Mouse (Mus musculus) layer of hippocampus, postnatal 14 days (tissue): Measurements from ENCODE around the gene Eml4. TPM values are rescaled to one million over a fixed set of nuclear protein-coding genes. Genes with fewer than 3 reads are reported as not detected.

Experiments used
- DNase-seq, 2 experiments: peaks; one replicate each; pipeline ENCODE4 v3.0.0; 2021 to 2022; ENCODE audit warnings: low spot score in 2 of 2, mixed read lengths in 1 of 2
- total RNA-seq, 2 experiments: library from RNA; stranded (reverse); gene quantifications; 2 replicates each; pipeline ENCODE4 v1.2.3; 2021

Eml4 gene
- total RNA-seq, 2 experiments from 2014 or later, result 28.7 to 29.4 TPM

- DNase-seq, result no peak
Measured at GRCm38 (mm10) chr17:83340895-83341524, 9.7 kb upstream of the Eml4 start.

DNA sequence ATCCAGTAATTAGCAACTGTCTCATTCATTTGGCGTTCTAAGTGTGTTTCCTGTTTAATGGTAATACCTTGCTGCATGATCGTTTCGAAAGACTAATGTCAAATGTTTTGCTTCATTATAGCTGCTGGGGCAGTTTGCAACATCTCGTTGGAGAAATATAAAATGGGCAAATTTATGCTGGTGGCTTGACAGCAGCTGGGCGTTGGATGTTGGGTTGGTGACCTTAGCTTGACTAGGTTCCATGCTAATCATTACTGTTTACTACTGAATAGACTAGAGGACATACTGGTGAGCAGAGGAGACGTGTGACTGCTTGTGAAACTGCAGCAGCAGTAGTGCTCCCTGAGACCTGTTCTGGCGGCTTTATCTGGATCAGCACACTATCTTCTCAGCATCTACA, 6.5 kb upstream of the Eml4 start:
- no peak for DNase-seq

DNA sequence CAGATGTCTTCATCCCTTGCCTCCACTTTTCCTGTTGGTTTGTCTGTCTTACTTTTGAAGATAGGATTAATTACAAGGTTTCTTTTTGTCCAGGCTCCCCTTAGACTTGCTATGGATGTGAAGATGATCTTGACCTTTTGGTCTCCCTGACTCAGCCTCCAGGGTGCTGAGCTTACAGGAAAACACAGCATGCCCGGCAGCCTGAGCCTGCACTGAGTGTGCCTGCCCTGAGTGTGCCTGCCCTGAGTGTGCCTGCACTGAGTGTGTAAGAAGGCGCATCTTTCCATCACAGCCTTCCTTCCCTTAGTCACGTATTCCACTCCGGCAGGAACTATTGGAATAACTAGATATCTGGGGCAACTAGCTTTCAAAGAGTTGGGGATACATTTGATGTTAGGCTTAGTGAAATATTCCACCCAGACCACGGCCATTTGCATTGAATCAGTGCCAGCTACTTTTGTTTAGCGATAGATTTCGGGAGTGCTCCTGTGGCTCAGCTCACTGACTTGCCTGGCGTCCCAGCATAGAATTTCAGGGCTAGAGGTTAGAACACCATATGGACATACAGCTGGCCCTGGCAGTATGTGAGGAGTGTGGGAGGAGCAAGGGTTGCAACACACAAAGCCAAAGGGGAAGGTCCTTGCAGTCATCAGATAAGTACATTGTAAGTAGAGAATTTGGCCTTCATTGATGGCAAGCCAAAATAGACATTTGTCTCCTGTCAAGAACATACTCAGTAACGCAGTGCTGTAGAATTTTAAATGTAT, 2.5 kb upstream of the Eml4 start:
- no peak for DNase-seq

- DNase-seq, result no peak
Measured at GRCm38 (mm10) chr17:83351119-83351531, 394 bp downstream of the Eml4 start.

GRCm38 (mm10) chr17:83351601-83352413, 1.1 kb downstream of the Eml4 start:
- peak; percentile 14 to 20 for DNase-seq

- no peak for DNase-seq
Measured at GRCm38 (mm10) chr17:83352456-83352855, 1.7 kb downstream of the Eml4 start.

GRCm38 (mm10) chr17:83353011-83353410, 2.3 kb downstream of the Eml4 start:
- no peak for DNase-seq

DNA sequence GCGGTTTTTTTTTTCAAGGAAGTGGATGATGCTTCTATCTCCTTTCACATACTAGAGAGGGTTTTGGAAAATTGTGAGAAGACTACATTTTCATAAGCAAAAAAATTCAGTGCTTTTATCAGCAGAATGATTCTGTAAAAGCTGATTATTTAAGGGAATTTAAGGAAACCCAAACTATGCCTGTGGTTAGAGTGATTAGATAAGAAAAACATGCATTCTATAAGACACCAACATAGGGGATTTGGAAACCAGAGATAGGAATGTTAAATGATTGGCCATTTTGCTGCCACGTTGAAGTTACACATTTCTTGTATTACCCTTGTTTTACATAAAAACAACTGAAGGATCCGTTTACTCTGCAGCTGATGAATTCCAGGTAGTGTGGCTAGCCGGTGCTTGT, 2.7 kb downstream of the Eml4 start:
- DNase-seq, result no peak

GRCm38 (mm10) chr17:83355481-83355880, 4.8 kb downstream of the Eml4 start:
- DNase-seq, result no peak

DNA sequence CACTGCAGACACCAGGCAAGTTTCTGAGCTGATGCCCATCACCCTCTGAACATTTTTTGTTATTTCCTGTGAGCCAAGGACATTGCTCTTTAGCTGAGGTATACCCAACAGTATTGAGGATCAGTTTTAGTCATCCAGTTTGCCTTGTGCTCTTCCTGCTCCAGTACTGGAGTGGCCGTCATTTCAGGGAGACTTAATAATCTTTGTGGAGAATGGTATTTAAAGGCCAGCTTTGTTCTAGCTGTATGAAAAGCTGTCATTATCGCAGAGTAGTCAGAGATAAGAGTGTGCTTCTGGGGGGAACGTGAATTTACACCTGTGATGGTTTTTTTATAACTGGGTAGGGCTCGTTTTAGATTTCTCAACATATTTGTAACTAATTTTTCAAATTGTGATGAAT, 9.2 kb downstream of the Eml4 start:
- no peak for DNase-seq

- DNase-seq, result no peak
Measured at GRCm38 (mm10) chr17:83360796-83361566, 10.2 kb downstream of the Eml4 start.

DNA sequence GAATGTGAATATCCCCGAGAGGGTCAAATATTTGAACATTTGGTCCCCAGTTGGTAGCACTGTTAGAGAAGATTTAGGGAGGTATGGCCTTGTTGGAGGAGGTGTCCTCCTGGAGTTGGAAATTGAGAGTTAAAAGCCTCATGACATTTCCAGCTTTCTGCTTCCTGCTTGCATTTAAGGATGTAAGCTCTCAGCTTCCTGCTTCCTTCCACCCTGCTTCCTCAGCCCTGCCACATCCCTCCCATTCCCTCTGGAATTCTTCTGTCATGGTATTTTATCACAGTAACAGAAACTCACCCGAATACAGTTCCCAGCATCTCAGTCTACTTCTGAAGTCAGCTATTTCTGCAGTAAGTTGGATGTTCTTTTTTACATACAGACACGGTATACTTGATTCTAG, 12.3 kb downstream of the Eml4 start:
- no peak for DNase-seq

GRCm38 (mm10) chr17:83364296-83364695, 13.6 kb downstream of the Eml4 start:
- no peak for DNase-seq

DNA sequence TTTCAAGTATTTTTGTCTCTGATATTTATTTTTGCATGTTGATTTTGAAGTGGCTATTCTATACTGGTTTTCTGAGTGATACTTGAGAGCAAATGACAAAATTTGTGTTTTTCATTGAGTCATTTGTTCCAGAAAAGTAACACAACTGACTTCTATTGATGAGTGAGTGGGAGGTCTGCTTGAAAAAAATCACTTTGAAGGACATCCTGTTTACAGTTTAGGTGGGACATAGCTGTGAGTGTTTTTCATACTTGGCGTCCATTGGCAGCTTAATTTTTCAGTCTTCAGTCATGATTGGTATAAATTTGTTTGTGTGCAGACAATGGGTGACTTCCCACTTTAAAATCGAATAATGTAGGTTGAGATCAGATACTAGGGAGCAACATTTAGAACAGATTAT, 14.4 kb downstream of the Eml4 start:
- DNase-seq, result no peak

GRCm38 (mm10) chr17:83365614-83366355, 15.1 kb downstream of the Eml4 start:
- no peak for DNase-seq

GRCm38 (mm10) chr17:83367387-83367786, 16.7 kb downstream of the Eml4 start:
- no peak for DNase-seq

GRCm38 (mm10) chr17:83374123-83374522, 23.4 kb downstream of the Eml4 start:
- DNase-seq, result no peak

- no peak for DNase-seq
Measured at GRCm38 (mm10) chr17:83375848-83376247, 25.1 kb downstream of the Eml4 start.

DNA sequence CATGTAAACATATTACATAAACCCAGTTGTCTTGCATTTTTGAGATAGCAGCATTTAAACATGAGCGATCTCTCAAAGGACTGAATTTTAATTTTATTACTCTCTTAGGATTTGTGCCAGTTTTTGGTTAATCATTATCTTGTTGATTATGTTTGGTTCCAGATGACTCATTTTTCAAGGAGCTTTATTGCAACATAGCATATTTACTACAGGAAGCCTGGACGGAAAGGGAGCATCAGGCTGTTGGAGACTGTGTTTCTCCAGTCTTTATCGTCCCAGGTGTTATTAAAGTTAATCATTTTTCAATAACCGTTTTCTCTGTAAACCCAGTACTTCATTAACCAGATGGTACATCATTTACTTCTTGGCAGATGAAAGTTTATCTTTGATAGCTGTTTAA, 26.1 kb downstream of the Eml4 start:
- no peak for DNase-seq

- DNase-seq, result no peak
Measured at GRCm38 (mm10) chr17:83377755-83378443, 27.2 kb downstream of the Eml4 start.
